Mouse (Mus musculus) large intestine, adult 2 months (tissue): ENCODE measurements around the gene Syt17. TPM values are rescaled to one million over a fixed set of nuclear protein-coding genes. Genes with fewer than 3 reads are reported as not detected.

Experiments
- DNase-seq: peaks from one replicate; pipeline ENCODE4 v3.0.0-alpha.2; 2012; ENCODE audit warnings: low read depth, low spot score
- WGBS: fragments of 180-500 bp; shearing (Covaris S2); methylation state at CpG from one replicate; pipeline ENCODE4 v1.1.7; 2018; 5-methylcytosine and 5-hydroxymethylcytosine counted together
- polyA plus RNA-seq: library from polyadenylated mRNA; depleted of rRNA; stranded (reverse); fragments of >200 nt; gene quantifications from 2 replicates; pipeline ENCODE4 v1.2.3, GENCODE M21; 2012

The Syt17 gene
- polyA plus RNA-seq, 1 experiment: 2.7 TPM

DNA sequence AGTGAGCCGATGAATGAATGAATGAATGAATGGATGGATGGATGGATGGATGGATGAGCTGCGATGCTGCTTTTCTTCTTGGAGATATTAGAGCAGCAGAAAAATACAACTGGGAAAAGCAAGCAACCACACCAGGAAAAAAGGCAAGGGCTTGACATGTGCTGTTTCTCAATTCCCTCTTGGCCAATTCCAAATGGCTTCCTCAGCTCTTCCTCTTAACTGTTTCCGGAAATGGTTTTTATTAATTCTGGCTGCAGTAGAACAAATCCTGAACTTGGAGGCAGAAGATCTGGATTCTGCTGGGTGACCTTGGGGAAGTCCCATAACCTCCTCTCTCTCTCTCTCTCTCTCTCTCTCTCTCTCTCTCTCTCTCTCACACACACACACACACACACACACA is 20.0 kb upstream of the Syt17 start:
- 86% methylated on average over 3 of the region's 3 CpGs for WGBS
- no peak for DNase-seq

DNA sequence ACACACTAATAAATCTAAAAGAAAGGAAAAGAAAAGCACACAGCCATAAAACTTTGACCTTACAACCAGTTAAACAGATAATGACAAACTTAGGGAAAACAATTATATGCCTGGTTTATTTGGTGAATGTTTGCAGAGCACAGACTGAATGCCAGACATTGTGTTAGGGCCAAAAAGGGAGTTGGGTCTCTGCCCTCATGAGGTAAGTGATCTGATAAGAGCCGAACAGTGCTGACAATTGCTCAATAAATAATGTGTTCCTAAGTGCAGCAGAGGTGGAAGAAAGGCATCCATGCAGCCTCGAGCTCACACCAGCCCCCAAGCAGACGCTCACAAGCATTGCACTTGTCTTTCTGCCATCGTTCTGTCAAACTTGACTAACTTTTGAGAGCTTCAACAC is 16.4 kb upstream of the Syt17 start:
- DNase-seq: peak; percentile 35
- WGBS: 15% methylated on average over 4 of the region's 4 CpGs

DNA sequence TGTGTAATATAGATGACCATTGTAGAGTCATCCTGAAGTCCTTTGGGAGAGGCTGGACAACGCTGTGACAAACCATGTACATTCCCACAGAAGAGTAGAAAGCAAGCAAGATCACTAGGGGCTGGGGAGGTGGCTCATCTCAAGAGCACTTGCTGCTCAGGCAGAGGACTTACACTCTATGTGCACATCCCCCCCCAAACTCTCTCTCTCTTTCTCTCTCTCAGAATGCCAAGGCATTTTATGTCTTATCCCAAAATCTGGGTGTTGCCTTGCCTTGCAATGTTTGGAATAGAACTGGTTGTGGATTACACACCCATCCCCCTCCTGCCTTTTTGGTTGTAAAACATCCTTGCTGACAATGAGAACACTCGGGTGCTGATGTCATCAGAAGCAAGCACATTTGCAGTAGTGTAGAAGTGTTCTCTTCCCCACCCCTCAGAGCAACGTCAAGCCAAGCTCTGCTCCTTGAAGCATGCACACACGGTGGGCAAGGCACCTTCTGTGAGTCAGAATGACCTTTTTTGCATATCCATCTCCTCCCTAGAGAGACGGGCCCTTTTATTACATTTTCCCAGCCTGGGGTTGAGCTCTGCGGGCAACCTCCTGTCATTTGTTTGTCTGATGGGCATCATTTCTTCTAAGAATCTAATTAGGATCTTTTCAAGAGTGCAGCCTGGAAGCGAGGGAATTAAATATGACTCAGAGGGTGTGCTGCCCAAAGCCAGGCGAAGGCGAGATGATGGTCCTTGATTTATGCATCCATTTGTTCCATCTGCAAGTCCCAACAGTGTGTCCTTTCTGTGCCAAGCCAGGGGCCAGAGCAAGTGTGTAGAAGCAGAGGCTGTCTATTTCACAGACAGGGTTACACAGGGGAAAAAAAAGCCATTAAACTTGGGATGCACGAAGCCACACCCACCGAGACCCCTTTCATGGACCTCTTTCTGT is 15.1 kb upstream of the Syt17 start:
- DNase-seq: no peak
- WGBS: 25% methylated on average over 11 of the region's 11 CpGs

DNA sequence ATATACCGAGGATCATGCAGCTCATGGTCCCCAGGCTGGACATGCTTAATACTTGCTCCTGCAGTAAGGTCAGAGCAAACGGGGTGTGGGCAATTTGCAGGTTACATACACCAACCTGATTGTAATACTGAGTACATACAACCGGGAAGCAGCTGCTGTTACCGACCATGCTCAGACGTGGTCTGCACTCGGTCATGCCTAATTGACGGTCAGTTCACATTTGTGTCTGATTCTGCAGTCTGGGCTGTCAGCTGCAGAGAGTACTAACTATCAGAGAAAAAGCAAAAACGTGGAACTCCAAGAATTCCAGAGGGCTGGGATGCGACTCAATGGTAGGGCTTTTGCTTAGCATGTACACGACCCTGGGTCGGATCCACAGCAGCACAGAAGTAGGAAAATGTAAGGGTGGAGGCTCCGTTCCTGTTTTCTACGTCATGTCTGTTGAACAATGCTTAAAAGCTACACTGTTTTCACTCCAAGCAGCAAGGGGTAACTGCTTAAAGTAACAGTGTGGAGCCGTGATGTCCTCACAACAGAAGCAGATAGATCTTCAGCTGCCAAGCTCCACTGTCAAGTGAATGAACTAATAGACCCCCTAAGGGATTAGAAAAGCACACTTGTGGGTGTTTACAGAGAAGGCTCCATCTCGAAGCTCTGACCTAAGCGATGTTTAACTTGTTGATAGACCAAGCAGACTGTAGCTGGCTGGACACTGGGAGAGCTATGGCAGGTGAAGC is 13.5 kb upstream of the Syt17 start:
- WGBS: 33% methylated on average over 16 of the region's 16 CpGs
- no peak for DNase-seq

DNA sequence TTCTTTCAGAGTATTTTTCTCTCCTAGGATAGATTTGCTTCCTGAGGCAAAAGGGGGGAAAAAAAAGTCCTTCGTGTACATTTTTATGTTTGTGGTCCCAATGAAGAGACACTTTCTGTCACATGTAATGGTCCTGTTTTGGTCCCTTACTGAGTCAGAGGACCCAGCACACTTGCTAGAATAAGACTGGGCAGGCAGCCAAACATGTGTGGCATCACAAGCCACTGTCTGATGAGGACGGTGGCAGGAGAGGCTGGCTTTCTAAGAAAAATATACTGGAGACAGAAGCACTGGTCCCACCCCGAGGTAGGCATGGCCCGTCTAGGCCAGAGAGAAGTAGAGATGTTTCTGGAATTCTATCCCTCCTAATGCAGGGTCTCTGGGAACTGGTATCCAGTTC is 5.7 kb upstream of the Syt17 start:
- WGBS: 45% methylated on average over 4 of the region's 4 CpGs
- no peak for DNase-seq

DNA sequence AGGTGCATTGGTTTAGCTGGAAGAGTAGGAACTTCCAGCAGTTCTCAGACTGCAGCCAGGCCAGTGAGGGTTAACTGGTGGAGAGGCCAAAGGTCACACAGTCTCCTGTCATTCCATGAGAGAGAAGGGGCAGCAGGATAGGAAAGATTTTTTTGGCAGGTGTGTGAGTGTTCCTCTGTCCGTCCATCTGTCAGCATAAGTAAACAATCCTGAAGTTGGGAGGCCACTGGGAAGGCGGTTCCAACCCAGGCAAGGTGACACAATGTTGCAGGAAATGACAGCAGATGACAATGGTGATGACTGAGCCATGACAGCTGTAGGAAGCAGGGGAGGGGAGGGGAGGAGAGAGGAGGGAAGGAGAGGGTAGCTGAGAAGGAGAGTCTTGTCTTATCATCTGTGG is 4.9 kb upstream of the Syt17 start:
- no peak for DNase-seq
- 25% methylated on average over 2 of the region's 2 CpGs for WGBS

DNA sequence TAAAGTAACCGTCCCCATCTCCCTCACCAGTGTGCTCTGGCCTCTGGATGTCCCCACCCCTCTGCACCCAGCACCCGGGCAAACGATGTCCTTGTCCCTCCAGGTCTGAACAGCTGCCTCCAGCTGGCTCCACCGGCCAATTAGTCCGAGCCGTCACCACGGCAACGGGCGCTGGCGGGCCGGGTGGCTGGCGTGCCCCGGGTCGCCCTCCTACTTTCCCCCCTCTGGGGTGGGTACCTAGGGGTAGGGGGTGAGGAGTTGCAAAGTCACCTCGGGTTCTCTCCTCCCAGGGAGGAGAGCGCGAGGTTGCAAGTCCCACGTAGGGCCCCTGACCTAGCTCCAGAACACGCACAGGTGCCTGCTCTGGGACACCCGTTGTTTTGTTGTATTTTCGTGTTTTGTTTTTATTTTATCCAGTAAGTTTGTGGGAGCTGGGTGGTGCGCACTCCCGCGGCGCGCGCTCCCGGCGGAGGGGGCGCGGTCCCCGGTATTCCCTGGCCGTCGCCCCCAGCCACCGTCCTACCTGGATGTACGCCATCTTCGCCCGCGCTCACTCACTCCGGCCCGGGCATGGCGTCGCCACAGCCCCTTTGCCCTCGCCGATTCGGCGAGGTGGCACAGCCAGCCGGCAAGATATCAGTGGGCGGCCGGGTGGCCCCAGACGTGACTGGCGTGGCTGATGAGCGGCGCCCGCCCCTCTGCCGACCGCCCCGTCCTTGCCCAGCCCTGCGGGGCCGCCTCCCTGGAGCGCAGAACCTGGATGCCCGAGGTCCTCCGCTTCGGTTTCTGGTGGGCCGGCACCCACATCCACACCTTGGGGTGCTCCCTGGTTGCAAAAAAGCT is 510 bp downstream of the Syt17 start:
- no peak for DNase-seq
- WGBS: under 1% methylated on average over 65 of the region's 65 CpGs

DNA sequence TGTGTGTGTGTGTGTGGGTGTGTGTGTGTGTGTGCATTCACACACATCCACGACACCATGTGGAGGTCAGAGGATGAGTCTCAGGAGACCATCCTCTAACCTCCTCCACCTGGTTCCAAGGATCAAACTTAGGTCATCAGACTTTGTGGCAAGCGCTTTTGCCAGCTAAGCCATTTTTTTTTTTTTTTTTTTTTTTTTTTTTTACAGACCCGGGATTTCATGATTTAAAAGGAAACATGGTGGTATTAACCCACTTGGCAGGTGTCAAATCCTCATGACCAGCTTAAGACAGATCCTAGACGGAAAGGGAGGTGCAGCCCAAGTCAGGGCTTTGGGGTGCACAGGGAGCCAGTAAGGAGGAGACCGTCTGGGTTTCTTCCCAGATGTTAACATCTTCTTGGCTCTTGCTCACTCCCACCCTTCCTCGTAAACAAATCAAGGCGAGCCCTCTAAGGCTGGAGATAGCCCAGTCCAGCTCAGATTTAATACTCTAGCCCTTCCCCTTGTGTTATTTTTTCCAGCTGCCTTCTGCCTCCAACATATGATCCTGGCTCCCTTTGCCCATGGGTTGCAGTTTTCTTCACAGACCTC is 4.0 kb downstream of the Syt17 start:
- WGBS: 35% methylated on average over 7 of the region's 7 CpGs
- no peak for DNase-seq

DNA sequence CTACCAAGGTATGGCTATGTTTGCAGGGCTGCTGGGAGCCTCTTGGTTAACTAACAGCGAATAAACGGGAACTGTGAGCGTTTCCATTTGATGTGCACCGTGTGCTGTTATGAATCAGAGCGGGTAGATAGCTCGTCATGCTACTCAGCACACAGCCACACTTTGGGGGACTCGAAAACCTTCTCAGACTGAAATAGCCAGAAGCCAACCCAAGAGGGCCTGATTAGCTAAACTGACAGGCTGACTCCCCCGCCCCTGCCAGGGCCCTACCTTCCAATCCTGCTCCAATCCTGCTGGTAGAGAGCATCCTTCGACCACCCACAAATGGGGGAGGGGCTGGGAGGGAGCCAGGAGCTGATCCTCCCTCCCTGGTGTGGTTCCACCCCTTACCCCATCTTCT is 4.7 kb downstream of the Syt17 start:
- 12% methylated on average over 9 of the region's 9 CpGs for WGBS
- DNase-seq: no peak

DNA sequence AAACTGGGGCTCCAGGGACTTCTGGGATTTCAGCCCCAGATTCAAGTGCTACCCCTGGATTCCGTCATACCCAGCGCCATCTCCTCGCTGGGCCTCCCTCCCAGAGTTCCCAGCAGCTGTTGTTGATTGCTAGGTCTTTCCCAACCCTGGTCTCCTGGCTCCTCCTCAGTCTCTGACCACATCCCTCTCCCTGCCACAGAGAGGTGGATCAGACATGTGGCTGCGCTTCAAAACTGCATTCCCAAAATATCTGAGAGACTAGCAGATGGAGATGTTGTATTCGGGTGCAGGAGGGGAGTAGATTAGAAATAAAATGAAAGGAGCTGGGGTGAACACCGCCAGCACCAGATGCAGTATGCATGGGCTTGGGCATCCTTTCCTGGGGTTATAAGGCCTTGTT is 6.5 kb downstream of the Syt17 start:
- 75% methylated on average over 6 of the region's 6 CpGs for WGBS

DNA sequence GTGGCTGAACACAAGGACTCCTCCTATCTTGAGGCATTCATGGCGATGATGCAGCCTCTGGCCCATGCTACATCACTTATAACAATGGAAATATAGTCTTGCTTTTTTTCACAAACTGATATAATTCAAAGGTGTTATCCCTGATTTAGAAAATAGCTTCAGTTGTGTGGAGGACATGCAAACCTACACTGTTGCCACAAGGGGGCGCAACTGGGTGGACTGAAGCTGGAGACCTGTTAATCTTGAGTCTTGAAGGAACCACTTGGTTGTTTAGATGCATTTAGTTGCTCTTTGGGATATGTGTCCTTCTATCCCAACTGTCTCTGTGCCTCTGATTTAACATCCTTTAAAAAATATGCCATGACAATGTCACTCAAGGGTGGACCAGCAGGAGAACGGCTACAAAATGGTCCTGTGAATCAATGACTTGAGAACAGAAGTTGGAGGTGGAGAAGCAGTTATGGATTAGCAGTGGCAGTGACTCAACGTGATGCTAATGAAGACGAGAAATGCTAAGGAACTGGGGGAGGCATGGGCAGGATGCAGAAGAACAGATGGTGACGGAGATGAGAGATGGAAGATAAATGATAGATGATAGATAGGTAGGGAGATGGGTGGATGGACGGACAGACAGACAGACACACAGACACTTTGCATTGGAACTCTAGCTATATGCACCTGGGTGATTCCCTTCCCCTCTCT is 10.8 kb downstream of the Syt17 start:
- DNase-seq: no peak
- 57% methylated on average over 7 of the region's 7 CpGs for WGBS

More for the DNA sequence above, 6.5 kb downstream of the Syt17 start:
- DNase-seq: no peak

DNA sequence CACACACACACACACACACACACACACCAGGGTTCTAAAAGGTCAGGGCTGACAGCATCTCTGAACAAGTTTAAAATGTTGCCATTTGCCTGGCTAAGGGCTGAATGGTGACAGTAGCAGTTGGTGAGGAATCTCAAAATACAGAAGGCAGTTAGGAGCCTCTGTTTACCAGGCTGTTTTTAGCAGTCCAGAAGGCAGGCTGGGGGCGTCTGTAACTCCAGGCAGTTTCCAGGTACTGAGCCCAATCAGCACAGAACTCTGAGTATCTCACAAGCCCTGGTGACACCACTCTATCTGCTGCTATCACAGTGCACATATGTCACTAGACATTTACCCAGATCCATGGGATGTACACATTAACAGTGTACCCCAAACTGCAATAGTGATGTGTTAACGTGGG is 19.1 kb downstream of the Syt17 start:
- 69% methylated on average over 2 of the region's 2 CpGs for WGBS
- DNase-seq: no peak

DNA sequence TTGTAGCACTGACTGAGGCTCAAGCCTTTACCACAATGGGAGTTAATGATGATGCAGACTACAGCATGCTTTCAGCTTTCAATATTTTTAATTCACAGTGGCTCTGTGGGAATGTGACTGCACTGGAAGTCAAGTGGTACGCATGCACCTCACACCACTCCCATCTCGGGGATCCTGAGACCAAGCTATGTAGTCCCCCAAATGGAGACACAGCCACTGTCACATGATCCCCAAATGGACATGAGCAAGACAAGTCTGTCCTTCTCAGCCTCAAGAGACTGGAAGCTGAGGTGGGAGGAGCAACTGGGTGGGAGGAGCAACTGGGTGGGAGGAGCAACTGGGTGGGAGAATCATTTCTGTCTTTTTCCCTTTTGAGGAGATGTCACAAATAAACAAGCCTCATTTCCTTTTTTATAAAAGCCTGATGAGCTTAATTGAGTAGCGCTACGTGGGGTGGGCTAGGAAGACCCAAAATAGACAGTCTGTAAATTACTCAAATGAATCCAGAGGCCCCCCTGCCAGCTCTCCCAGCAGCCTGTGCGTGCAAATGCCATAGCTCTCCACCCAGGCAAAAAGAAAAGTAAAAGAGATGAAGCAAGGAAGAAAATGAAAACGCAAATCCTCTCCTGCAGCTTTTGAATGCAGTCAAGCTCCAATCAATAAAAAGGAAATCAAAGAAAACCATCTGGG is 28.4 kb downstream of the Syt17 start:
- no peak for DNase-seq
- WGBS: 59% methylated on average over 6 of the region's 6 CpGs

DNA sequence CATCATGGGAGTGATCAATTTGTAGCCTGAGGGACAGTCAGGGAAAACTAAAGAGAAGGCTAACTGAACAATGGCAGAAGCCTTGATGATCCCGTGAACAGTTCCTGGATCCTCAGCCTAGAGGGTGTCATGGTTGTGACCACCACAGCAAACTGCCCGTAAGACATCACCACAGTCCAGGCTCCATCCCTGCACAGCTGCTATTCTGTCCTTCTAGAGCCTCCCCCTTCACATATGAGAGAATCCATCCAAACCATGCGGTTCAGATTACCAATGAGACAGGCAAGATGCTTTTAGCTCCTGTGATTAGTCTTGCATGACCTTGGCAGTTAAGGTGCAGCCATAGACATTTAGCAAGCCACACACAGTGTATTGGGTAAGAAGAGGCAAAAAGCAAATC is 33.8 kb downstream of the Syt17 start:
- WGBS: 80% methylated on average over 3 of the region's 3 CpGs
- DNase-seq: no peak

DNA sequence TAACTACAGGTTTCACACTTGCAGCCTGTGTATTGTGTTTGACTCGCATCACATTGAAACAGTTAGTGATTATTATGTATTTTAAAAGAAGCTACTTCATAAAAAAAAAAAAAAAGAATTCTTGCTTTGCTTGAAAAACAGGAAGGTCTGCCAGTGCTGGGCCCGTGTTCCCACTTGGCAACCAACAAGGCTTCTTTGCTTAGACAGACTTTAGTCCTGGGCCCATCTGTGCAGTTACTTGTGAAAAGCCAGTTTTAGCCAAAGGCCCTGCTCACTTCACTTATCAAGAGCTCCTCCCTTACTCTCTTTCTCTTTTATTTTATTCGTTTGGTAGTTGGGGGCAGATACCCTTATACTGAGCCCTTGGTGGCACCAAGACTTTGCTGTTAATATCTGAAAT is 36.1 kb downstream of the Syt17 start:
- WGBS: 64% methylated on average over 3 of the region's 3 CpGs
- no peak for DNase-seq

DNA sequence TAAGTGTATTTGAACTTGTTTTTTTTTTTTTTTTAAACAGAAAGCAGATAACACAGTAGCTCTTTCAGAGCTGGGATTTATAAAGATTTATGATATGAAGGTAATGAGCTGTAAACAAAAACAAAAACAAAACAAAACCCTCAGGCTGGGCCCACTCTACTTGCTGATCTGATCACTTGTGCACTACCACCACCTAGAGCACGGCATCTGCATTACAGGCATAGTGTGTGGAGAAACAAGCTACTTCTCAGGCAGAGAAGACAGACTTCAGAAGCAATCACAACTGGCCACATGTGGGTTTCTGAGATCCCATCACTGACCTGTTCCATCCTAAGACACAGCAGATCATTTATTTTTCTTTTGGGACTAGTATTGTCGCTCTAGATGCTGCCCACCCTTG is 38.6 kb downstream of the Syt17 start:
- peak; percentile 10 for DNase-seq
- WGBS: 33% methylated on average over 2 of the region's 2 CpGs

DNA sequence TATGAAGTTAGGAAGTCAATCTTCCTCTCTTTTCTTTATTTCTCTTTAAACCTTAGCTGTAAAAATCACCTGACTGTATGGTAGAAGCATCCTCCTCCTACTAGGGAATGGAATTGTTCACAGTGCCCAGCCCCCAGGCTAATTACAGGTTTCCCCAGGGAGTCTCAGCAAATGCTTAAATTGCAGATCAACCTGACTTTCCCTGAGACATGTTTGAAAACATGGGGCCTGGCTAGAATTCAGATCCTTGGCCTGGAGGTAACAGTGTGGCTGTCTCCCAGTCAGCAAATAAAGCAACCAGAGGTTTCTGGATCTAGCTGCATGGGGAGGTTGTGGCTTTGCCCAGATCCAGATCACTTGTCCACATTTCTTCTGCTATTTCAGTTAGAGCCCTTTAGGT is 42.8 kb downstream of the Syt17 start:
- DNase-seq: no peak

DNA sequence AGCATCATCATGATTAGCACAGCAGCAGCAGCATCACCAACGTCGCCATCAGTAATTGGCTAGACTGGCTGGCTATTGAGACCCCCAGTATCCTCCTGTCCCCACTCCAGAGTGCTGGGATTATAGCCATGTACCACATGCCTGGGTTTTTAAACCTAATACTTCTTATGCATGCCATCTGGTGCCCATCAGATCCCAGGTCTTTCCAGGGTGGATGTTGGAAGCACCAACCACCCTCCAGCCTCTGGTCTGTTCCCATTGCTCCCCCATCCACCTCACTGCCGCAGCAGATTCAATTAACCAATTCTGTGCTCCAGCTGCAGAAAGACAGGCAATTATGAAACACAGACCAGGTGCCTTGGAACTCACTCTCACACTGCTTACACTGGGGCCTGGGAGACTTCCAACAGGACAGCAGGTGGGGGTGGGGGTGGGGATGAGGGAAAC is 45.4 kb downstream of the Syt17 start:
- no peak for DNase-seq
- 68% methylated on average over 3 of the region's 3 CpGs for WGBS

DNA sequence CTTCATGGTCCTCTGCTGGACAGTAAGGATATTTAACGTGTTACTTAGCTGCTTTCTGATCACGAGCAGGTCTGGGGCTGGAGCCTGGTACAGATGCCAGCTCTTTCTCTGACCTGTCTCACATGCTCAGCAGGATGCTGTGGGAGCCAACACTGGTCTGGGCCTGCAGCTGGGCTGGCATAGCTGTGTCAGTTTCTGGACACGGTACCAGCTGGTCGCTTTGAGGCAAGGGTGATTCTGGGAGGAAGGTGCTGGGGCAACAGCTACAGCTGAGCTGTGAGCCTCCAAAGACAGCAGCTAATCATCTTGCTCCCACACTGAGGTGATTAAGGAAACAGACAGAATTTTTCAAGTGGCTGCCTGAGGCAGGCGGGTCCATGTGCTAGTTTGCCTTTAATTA is 46.1 kb downstream of the Syt17 start:
- 82% methylated on average over 5 of the region's 5 CpGs for WGBS
- DNase-seq: no peak
